Mouse (Mus musculus) heart, adult 2 months (tissue): ENCODE data around the gene Bap1.

ENCODE experiments used
- CTCF ChIP-seq: fragments of 200-600 bp; IDR thresholded peaks from 2 replicates; pipeline ENCODE4 v1.8.1; 2022; ENCODE audit warnings: antibody characterized with exemption, mild to moderate bottlenecking, moderate library complexity
- EP300 ChIP-seq: fragments of 200-500 bp; IDR thresholded peaks from 2 replicates; pipeline ENCODE4 v1.6.1; 2011; ENCODE audit warnings: low read depth, low read length, control low read depth; ENCODE audit not compliant: insufficient read depth

DNA sequence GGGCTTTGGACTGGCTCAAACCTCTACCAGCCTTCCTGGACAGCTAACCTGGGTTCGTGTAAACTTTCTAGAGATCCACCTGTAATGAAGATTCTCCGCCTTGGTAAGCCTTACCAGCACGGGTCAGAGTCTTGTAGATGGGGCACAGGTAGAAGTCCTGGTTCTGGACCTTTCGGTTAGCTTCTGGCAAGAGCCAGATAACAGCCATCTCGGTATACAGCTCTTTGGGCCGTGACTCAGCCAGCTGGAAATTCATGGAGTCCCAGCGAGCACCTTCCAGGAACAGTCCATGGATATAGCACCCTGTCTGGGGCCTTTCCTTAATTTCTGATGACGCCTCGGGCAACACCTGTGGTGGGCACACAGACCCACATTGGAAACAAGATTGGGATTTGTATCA is 9.7 kb downstream of the Bap1 start:
- no peak for TF ChIP-seq CTCF
- no peak for TF ChIP-seq EP300
